Mouse (Mus musculus) c-Kit-positive CD71-positive TER-119-negative erythroid progenitor cells, embryonic 14.5 days (primary cell): Measurements from ENCODE around the gene Med12.
"Not testable (repeated sequence)": the region's sequence is repeated elsewhere in the genome, so short reads cannot be mapped to it uniquely, and the experiment has no call there.

Source experiments
- DNase-seq: peaks from one replicate; pipeline ENCODE4 v3.0.0-alpha.2; 2013; ENCODE audit warnings: low read depth

Med12 gene

DNA sequence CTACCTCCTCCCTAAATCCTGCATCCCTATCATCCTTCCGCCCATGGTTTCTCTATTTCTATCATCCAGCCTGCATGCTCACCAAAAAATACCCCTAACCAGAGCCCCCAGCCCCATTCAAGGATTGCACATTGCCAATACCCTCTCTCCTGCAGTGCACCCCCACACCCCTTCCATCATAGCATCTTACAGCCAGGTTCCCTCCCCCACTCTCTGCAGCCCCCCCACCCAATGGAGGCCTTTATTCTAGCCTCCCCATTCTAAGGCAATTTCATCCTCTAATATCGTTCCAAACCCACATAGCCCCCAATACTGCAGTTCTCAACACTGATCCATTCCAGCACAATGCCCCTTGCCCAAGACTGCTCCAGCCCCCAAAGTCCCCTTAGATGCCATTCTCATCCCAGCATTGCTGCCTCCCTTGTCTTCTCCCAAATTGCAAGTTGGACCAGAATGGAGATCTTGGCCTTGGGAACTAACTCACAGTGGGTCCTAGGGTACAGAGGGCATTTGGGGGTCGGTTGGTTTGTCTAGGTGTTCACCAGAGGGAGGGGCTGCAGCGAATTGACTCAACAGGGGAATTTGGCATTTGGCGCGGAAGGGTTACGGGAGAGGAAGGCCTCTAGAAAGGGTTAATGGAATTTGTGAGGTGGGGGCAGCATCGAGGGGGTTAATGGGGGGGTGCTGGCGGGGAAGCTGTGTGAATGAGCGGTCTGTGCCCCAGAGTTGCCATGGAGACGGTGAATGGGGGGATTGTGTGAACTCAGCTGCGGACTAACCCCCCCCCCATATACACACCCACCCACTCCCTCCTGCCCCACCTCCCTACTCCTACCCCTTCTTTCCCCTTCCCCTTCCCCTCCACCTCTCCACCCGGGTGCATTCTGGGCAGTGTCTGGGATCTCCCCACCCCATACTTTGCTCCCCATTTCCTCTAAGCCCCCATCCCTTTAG, 25.9 kb downstream of the Med12 start:
- DNase-seq = no peak

DNA sequence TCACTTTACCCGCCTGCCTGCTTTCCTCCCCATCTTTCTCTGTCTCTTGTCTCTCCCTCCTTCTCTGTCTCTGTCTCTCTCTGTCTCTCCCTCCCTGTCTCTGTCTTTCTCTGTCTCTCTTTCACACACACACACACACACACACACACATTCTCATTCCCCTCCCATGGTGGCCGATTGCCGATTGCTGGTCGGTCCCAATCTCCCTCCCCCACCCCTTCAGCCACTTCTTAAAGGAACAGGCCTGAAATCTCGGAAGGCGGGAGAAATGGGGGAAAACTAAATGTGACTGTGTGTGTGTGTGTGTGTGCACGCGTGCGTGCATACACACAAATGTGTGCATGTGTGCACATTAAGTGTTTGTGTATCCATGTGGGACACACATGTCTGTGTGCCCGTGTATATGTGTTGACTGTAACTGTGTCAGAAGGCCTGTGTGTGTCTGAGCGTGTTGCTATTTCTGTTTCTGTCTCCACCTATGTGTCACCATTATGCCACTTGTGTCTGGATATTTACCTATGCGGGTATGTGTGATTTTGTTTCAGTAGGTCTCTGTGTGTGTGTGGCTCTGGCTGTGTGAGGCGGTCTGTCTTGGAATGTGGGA, 26.7 kb downstream of the Med12 start:
- no peak for DNase-seq

DNA sequence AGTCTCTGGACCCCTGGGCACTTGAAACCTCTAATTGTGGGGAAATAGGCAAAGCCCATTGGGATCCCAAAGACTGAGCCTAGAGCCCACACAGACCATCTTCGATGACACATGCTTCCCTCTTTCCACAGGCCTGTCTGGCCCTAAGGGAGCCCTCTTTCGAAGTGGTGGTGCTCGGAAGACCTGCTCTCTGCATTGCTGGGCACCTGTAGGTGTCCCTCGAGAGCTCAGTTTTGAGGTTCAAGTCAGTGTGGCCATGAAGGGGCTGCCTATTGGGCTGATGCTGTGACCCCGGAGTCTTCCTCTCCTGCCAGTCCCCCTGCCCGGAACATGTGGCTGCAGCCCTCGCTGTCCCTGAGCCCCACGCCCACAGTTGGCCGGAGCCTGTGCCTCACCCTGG, 27.8 kb downstream of the Med12 start:
- DNase-seq = no peak

DNA sequence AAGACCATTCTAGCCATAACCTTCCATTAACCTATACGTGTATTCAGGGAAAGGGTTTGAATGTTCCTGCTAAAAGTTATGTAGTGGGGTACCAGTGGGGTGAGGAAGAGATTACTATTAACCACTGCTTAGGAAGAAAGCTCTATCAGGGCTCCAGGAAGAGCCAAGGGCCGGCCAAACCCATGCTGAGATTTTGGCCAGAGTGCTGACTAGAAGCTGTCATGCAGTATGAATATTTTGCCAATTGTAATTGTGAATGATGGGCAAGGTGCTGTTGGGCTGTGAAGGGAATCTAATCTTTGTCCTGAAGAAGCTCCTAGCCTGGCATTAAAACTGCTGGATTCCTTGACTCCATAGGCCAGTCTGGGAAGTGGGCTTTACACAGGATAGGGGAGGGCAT, 30.8 kb downstream of the Med12 start:
- DNase-seq = no peak

DNA sequence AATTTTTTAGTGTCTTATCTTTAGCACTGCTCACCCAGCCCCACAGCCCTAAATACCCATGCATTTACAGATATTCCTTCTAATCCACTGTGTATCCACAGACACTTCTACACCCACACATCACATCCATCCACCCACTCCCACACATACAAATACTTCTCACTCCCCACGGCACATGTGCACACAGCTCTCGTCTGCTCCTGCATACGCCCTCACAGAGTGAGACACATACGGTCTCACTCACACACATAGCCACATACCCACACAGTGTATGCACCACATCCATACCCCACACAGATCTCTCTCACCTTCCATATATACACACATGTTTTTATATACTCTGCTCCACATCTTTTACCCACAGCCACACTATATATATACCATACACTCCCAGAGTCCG, 35.5 kb downstream of the Med12 start:
- DNase-seq = no peak

DNA sequence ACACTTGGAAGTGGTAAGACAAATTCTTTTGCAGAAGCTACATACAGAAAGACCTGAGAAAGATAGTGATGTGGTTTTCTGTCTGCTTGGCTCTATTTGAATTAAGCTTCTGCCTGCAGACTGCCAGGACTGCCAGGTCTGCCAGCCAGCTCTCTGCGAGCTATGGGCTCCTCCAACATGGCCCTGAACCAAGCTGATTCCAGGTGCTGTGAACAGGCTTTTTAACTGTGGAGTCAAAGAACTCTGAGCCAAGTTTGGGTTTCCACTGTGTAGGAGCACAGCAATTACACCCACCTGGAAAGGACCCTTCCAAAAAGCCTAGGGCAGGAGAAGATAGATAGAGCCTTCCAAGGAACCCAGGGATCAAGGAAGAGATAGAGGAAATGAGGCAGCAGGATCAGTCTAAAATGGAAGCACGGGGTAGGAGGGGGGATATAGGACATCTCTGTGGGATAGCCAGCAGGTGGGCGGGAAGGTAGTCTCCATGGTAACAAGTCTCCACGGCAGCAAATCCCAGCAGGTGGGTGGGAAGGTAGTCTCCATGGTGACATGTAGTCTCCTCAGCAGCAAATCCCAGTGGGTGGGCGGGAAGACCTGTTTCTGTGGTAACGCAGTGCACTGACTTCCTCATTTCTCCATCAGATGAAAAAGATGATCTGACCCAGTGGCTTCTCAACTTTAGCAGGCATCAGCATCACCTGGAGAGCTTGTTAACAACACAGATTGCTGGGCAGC, 40.0 kb downstream of the Med12 start:
- DNase-seq = no peak

GRCm38 (mm10) chrX:101319775-101320174, 45.9 kb downstream of the Med12 start:
- DNase-seq = no peak

GRCm38 (mm10) chrX:101325989-101326899, 52.4 kb downstream of the Med12 start:
- no peak for DNase-seq

DNA sequence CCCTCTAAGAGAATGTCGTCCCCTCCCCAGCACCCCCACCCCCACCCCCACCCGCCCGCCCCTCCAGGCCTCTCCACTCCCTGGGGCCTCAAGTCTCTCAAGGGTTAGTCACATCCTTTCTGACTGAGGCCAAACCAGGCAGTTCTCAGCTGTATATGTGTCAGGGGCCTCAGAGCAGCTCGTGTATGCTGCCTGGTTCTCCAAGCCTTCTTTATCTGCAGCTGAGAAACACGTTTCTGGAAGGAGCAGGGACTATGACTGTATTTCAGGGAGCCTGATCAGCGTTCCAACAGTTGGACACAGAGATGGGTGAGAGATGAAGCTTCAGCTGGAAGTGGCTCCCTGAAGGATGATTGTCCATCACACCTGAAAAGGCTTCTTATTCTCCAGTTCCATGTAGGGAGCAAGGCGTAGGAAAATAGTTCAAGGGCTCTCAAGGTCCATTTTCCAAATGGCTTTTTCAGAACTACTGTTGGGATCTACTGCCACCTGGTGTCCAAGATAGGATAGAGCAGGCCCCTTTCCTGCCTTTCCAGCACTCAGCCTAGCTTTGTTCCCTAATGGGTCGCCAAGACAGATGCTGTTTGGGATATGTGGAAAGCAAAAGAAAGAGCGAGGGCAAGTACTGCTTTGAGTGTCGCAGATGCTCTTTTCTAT, 55.7 kb downstream of the Med12 start:
- DNase-seq = peak; percentile 36

GRCm38 (mm10) chrX:101332031-101332374, 58.2 kb downstream of the Med12 start:
- DNase-seq = no peak

DNA sequence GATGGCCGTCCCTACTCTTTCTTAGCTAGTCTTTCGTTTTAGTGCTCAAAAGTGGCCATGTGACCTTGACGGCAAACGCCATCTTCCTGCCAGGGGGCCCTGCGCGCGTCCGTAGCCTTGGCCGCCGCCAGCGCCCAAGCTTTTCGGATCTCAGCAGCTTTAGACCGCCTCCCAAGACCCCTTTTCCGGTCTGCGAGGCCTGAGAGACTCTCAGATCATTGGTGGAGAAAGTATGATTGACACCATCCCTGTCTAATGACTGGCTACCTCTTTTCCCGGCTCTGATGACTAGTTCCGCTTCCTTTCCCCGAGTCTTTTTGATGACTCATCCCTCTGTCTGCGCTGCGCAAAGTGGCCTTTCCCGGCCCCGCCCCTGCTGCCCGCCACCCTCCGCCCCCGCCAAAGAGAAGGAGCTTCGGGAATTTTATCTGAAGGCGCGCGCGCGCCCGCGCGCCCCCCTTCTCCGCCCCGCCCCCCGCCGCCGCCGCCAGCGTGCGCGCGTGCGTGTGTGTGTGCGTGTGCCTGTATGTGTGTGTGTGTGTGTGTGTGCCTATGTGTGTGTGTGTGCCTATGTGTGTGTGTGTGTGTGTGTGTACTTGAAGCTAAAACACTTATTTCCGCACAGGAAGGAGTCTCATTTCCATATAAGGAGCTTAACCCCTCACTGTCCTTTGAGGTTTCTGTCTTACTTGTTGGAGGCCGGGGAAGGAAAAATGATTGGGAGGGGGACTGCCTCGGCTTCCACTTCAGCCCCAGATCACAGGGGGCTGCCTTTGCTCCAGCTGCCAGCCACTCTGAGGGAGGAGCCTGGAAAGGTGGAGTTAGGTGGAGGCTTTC, 58.8 kb downstream of the Med12 start:
- peak; percentile 82 for DNase-seq

GRCm38 (mm10) chrX:101334606-101335005, 60.8 kb downstream of the Med12 start:
- DNase-seq = peak; percentile 21

DNA sequence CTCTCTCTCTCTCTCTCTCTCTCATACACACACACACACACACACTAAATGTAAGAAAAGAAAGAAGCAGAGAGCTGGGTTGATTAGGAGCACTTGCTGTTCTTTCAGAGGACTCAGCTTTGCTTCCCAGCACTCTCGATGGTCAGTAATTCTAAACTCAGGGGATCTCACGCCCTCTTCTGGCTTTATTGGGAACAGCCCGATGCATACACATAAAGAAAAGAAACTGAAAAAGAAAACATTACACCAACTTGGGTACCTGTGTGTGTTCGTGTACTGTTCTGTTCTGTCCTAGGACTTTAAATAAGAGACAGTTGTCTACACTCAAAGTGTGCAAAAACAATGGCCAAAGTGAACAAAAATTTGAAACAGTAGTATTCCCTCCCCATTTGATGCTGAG, 64.8 kb downstream of the Med12 start:
- DNase-seq = no peak

DNA sequence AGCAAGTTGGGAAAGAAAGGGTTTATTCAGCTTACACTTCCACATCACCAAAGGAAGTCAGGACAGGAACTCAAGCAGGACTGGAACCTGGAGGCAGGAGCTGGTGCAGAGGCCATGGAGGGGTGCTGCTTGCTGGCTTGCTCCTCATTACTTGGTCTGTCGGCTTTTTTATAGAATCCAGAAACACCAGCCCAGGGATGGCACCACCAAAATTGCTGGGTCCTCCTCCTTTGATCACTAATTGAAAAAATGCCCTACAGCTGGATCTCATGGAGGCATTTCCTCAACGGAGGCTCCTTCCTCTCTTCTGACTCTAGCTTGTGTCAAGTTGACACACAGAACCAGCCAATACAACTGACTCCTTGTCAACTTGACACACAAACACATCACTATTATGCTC, 69.0 kb downstream of the Med12 start:
- not testable (repeated sequence) for DNase-seq

- DNase-seq = no peak
Observed at GRCm38 (mm10) chrX:101345456-101345855, 71.6 kb downstream of the Med12 start.

DNA sequence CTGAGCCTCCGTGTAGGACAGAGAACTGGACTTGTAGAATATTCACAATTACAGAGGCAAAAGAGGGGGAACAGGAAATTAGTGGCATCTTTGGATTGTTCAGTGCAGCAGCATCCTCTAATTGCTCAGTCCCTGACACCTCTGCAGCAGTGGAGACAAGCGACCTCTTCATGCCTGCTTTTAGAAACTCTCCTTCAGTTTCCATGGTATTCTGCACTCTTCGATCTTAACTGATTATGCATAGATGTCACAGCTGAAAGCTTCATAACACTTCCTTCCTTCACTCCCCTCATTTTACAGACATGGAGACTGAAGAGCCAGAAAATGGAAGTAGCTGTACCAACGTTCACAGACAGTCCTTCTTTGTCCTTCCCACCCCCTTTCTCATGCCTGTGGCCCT, 72.6 kb downstream of the Med12 start:
- DNase-seq = no peak
